Mouse (Mus musculus) spleen, adult 2 months (tissue): Measurements from ENCODE around the gene Ethe1. TPM values are rescaled to one million over a fixed set of nuclear protein-coding genes. Genes with fewer than 3 reads are reported as not detected.

Experiments used
- DNase-seq, 2 experiments: peaks; one replicate each; pipeline versions ENCODE4 v3.0.0 to v3.0.0-alpha.2; 2012 to 2021; ENCODE audit warnings: low spot score in 2 of 2, low read depth in 1 of 2
- H3K27ac ChIP-seq: fragments of 200-500 bp; 2 replicates; pipeline ENCODE4 v1.5.1; 2012; ENCODE audit warnings: low read length, inconsistent platforms; ENCODE audit not compliant: insufficient read depth
- H3K27me3 ChIP-seq: fragments of 200-500 bp; 2 replicates; pipeline ENCODE4 v1.6.1; 2012; ENCODE audit warnings: mild to moderate bottlenecking, moderate library complexity, low read length, inconsistent platforms; ENCODE audit not compliant: control insufficient read depth, insufficient read depth
- H3K36me3 ChIP-seq: fragments of 200-500 bp; 2 replicates; pipeline ENCODE4 v1.6.1; 2012; ENCODE audit warnings: mild to moderate bottlenecking, low read length, inconsistent platforms; ENCODE audit not compliant: control insufficient read depth, insufficient read depth
- H3K4me1 ChIP-seq: fragments of 200-500 bp; 2 replicates; pipeline ENCODE4 v1.6.1; 2011; ENCODE audit warnings: inconsistent platforms; ENCODE audit not compliant: control insufficient read depth, insufficient read depth, insufficient read length
- H3K4me3 ChIP-seq: fragments of 200-500 bp; 2 replicates; pipeline ENCODE4 v1.5.1; 2011; ENCODE audit warnings: mild to moderate bottlenecking, inconsistent platforms; ENCODE audit not compliant: insufficient read depth, insufficient read length; ENCODE audit errors: extremely low read depth
- CTCF ChIP-seq: fragments of 200-500 bp; IDR thresholded peaks from 2 replicates; pipeline ENCODE4 v1.5.1; 2011; ENCODE audit warnings: mild to moderate bottlenecking, inconsistent platforms; ENCODE audit not compliant: insufficient read depth, insufficient read length, insufficient replicate concordance; ENCODE audit errors: extremely low read depth
- POLR2A ChIP-seq: fragments of 200-500 bp; IDR thresholded peaks from 2 replicates; pipeline ENCODE4 v1.6.1; 2011; ENCODE audit warnings: low read depth, low read length, inconsistent platforms
- WGBS: fragments of 180-500 bp; shearing (Covaris S2); methylation state at CpG from one replicate; pipeline ENCODE4 v1.1.7; 2018; 5-methylcytosine and 5-hydroxymethylcytosine counted together
- polyA plus RNA-seq: library from polyadenylated mRNA; depleted of rRNA; stranded (reverse); fragments of >200 nt; gene quantifications from 2 replicates; pipeline ENCODE4 v1.2.3, GENCODE M21; 2012

Gene Ethe1
- polyA plus RNA-seq, 1 experiment = 27.3 TPM

GRCm38 (mm10) chr7:24600941-24601597 is 13.7 kb downstream of the Ethe1 start:
- Histone ChIP-seq H3K4me3 (no peak overlapping the region), H3K27me3 (no peaks in the 10 kb centered on the region), H3K36me3 (no peaks in the 10 kb centered on the region), H3K4me1 (no peaks in the 10 kb centered on the region), H3K27ac (no peak overlapping the region)
- WGBS = 5% methylated on average over 13 of the region's 13 CpGs
- TF ChIP-seq CTCF = peak; percentile 100
- no peak for TF ChIP-seq POLR2A
- peak; percentile 82 to 94 for DNase-seq

- Histone ChIP-seq H3K36me3 (no peaks in the 10 kb centered on the region), H3K27me3 (no peaks in the 10 kb centered on the region), H3K4me3 (no peak overlapping the region), H3K27ac (no peak overlapping the region), H3K4me1 (peaks cover 8% of the 10 kb centered on the region)
- WGBS = 91% methylated on average over 7 of the region's 7 CpGs
- no peak for DNase-seq
- TF ChIP-seq CTCF = no peak
- no peak for TF ChIP-seq POLR2A
These were observed 18.2 kb downstream of the Ethe1 start for GRCm38 (mm10) chr7:24605561-24605960.

- Histone ChIP-seq H3K36me3 (no peaks in the 10 kb centered on the region), H3K27ac (no peak overlapping the region), H3K27me3 (no peaks in the 10 kb centered on the region), H3K4me1 (peaks cover 8% of the 10 kb centered on the region), H3K4me3 (no peak overlapping the region)
- TF ChIP-seq POLR2A = no peak
- TF ChIP-seq CTCF = no peak
- no peak for DNase-seq
- WGBS = 87% methylated on average over 7 of the region's 7 CpGs
These were observed 18.7 kb downstream of the Ethe1 start for GRCm38 (mm10) chr7:24606046-24606445.

- Histone ChIP-seq H3K27me3 (no peaks in the 10 kb centered on the region), H3K27ac (peak overlapping the region; percentile 62), H3K36me3 (no peaks in the 10 kb centered on the region; the same call in 1 of the 2 replicates), H3K4me3 (peak overlapping the region; percentile 37; the same call in 1 of the 2 replicates), H3K4me1 (peaks cover 15% of the 10 kb centered on the region)
- peak; percentile 81 to 84 for DNase-seq
- WGBS = 39% methylated on average over 6 of the region's 6 CpGs
- TF ChIP-seq CTCF (no peak), POLR2A (no peak)
These were observed 20.7 kb downstream of the Ethe1 start for GRCm38 (mm10) chr7:24608017-24608416.

GRCm38 (mm10) chr7:24608561-24608960 is 21.2 kb downstream of the Ethe1 start:
- WGBS = 11% methylated on average over 8 of the region's 8 CpGs
- no peak for DNase-seq
- peaks cover 15% of the 10 kb centered on the region for H3K4me1 ChIP-seq
- H3K27me3 ChIP-seq = no peaks in the 10 kb centered on the region
- H3K27ac ChIP-seq = peak overlapping the region; percentile 62
- TF ChIP-seq POLR2A = no peak
- TF ChIP-seq CTCF = no peak
- H3K4me3 ChIP-seq = peak overlapping the region; percentile 37; the same call in 1 of the 2 replicates
- no peaks in the 10 kb centered on the region; the same call in 1 of the 2 replicates for H3K36me3 ChIP-seq

- H3K4me3 ChIP-seq = peak within 1 kb of the TSS; percentile 91
- no peak for TF ChIP-seq CTCF
- TF ChIP-seq POLR2A = no peak
- H3K27me3 ChIP-seq = no peaks in the 10 kb centered on the region
- peaks cover 15% of the 10 kb centered on the region for H3K4me1 ChIP-seq
- DNase-seq = peak in 1 of 2 experiments; percentile 72
- WGBS = 4% methylated on average over 25 of the region's 27 CpGs
- H3K27ac ChIP-seq = peak within 1 kb of the TSS; percentile 81
- H3K36me3 ChIP-seq = no peaks in the 10 kb centered on the region; the same call in 1 of the 2 replicates
These were observed 23.0 kb downstream of the Ethe1 start, which contains the start of gene Phldb3 for GRCm38 (mm10) chr7:24610144-24610878. TSS of gene Phldb3 (plus strand) at chr7:24610763.
